Mouse (Mus musculus) left cerebral cortex, postnatal 4 days (tissue): Measurements from ENCODE around the gene Tor1aip2. TPM values are rescaled to one million over a fixed set of nuclear protein-coding genes. Genes with fewer than 3 reads are reported as not detected.

ENCODE experiments used
- DNase-seq: peaks from one replicate; pipeline ENCODE4 v3.0.0-alpha.2; 2022
- intact Hi-C: fragments of 180-260 bp; cut with DNase I; formaldehyde crosslinking; loops from one replicate; pipeline ENCODE4 v1.15.1; 2025
- total RNA-seq, 2 experiments: library from RNA; stranded (reverse); gene quantifications; 2 replicates each; pipeline ENCODE4 v1.2.3; 2021

Tor1aip2 gene
- total RNA-seq, 2 experiments from 2014 or later = 51.4 to 54.7 TPM

DNA sequence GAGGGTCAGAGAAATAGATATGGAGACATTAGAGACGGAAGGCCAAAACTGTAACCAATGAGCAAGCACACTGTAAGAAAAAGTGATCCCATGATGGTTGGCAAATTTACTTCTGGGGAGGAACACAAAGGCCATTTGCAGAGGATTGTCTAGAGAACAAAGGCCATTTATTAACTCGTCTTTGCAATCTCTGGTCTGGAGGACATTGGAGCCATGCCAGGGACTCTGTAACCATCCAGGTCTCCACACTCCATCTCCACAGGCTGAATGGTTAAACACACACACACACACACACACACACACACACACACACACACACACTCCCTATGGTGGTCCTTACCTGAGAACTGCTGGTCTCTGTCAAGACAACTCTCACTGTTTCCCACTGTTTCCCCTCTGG is 70.2 kb downstream of the Tor1aip2 start:
- intact Hi-C loops = no loop called here
- no peak for DNase-seq

DNA sequence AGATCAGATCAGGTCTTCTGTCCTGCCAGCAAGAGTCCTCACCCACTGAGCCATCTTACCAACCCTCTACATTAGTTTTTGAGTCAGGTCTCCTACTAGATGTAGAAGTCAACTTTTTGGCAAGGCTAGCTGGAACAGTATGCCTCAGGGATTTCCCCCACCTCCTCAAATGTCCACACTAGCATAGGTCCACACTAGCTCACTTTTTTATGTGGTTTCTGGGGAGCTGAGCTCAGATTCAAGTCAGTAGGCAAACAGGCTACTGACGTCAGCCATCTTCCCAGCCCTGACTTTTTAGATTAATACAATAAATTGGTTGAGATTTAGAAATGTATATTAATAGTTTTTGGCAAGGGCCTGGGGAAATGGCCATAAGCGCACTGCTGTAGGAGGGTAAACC is 72.2 kb downstream of the Tor1aip2 start:
- no peak for DNase-seq
- intact Hi-C loops = no loop called here

DNA sequence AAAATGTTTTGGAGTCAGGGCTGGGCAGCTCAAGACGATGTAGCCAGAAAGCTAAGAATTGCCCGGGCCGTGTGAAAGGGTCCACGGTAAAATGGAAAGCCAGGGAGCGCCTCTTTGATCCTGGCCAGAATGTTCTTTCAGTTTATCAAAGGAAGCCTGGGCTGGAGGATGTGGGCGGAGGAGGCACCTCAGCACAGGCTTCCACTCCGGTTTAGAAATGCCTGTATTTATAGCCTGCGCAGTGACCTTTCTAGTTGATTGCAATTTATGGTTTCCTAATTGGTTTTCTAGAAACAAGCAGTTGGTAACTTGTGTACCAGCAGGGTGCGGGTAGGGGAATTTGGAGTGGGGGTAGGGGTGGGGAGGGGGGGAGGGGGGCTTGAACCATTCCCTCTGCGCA is 73.2 kb downstream of the Tor1aip2 start:
- no peak for DNase-seq
- intact Hi-C loops = no loop called here

- no peak for DNase-seq
- intact Hi-C loops = no loop called here
Observed at GRCm38 (mm10) chr1:156111090-156111489, 75.9 kb downstream of the Tor1aip2 start.

DNA sequence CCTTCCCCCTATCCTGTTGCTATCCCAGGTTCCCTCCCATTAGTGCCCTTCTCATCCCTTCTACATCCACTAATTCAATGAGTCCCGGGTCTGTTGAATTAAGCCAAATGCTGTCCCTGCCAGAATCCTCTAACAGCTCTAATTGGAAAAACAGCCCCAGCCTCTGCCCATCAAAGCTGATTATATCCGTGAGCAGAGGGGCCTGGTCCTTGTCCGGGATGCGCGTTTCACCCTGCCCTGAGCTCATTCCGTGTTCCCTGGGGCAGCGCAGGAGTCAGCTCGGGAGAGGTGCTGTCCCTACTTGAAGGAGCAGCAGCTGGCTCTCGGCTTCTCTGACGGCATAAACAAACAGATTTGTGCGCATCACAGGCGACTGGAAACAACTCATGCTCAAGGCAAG is 76.5 kb downstream of the Tor1aip2 start:
- intact Hi-C loops = no loop called here

GRCm38 (mm10) chr1:156112142-156112541 is 76.9 kb downstream of the Tor1aip2 start:
- DNase-seq = no peak
- intact Hi-C loops = no loop called here

More for the DNA sequence above, 76.5 kb downstream of the Tor1aip2 start:
- no peak for DNase-seq

DNA sequence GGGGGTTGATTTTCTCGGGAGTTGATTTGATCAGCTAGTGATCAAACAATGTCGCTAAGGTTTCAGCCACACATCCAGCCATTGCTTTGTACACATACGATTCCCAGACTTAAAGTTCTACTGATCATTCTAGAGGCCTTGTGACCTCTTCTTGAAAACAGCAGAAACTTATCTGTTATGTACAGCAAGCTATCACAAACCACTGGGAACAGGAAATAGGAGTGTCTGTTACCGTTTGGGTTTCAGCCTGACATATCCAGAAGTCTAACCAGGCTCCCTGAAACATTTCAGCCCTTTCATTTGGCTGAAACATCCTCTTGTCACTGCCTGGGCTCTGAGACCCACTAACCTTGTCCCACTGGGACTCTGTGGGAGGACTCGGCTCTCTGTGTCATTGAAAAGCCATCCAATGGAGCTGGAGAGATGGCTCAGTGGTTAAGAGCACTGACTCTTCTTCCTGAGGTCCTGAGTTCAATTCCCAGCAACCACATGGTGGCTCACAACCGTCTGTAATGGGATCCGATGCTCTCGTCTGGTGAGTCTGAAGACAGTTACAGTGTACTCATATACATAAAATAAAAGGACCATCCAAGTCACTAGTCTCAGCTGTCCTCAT is 78.8 kb downstream of the Tor1aip2 start:
- intact Hi-C loops = no loop called here
- DNase-seq = no peak

- no peak for DNase-seq
- intact Hi-C loops = no loop called here
Observed at GRCm38 (mm10) chr1:156116770-156117169, 81.6 kb downstream of the Tor1aip2 start.

Other genes starting within 250 kb of the Tor1aip2 start
- gene Qsox1, start 222.5 kb upstream of the Tor1aip2 start, total RNA-seq = 10 to 100 TPM; 34.2 to 35.0 TPM
- gene Cep350, start 62.1 kb upstream of the Tor1aip2 start, total RNA-seq = 10 to 100 TPM; 49.9 to 52.8 TPM
- 10 to 100 TPM; 17.4 to 20.6 TPM for gene Tor1aip1, start 1.1 kb downstream of the Tor1aip2 start, total RNA-seq
- gene Fam163a, start 169.6 kb downstream of the Tor1aip2 start, total RNA-seq = 1 to 10 TPM; 4.6 to 6.1 TPM